7 mouse cellular contexts compared by ENCODE assay signal in genomic region chr3:7027845-7028244, GRCm38 (mm10).
DNase-seq lines count a peak whose midpoint lies in the region; ATAC-seq and TF ChIP-seq lines count a peak whose summit lies in the region.

No protein-coding gene starts in this region.

- TF ChIP-seq RAD21 in CH12.LX (IDR thresholded peaks at IDR 0.05; ENCODE audit: low read depth, low read length): peak; percentile 95

- dilution Hi-C loops in CH12.LX (cut with MboI; ENCODE audit: extremely low pct_ligation_motif_present, extremely low pct_unique_long_range_greater_than_20kb, low sequenced_read_pairs): no loop called here

- no peak overlapping the region for H3K4me2 ChIP-seq in CH12.LX (ENCODE audit: insufficient read depth, low read depth, poor library complexity, severe bottlenecking)
- no peak overlapping the region for H3K4me2 ChIP-seq in hindbrain, embryonic 14.5 days (replicated peaks)

- no peak for TF ChIP-seq EP300 in CH12.LX (IDR thresholded peaks at IDR 0.05; ENCODE audit: low read length)

- peak; percentile 83 for DNase-seq in CH12.LX (ENCODE audit: extremely low read depth)
- peak; percentile 8 for DNase-seq in Muller cell, postnatal 12 days (ENCODE audit: inconsistent ontology term)
- DNase-seq in embryo, embryonic 10.5 days (ENCODE audit: low spot score): peak; percentile 83
- DNase-seq in hindbrain, embryonic 14.5 days (ENCODE audit: low spot score): peak; percentile 86
- DNase-seq in layer of hippocampus, postnatal 36 days: peak; percentile 13
- DNase-seq in neural tube, embryonic 10.5 days (ENCODE audit: extremely low spot score, low spot score): peak; percentile 48
- no peak for DNase-seq in spleen, postnatal 4 days (ENCODE audit: low spot score in 2 of 2)

- H3K27ac ChIP-seq in CH12.LX (ENCODE audit: insufficient read depth, low read depth): no peak overlapping the region
- H3K27ac ChIP-seq in hindbrain, embryonic 14.5 days: no peak overlapping the region

- no peaks in the 10 kb centered on the region for H3K27me3 ChIP-seq in CH12.LX (replicated peaks)
- no peaks in the 10 kb centered on the region for H3K27me3 ChIP-seq in hindbrain, embryonic 14.5 days (ENCODE audit: control insufficient read depth, insufficient read depth, low read length)

- H3K9ac ChIP-seq in CH12.LX (ENCODE audit: insufficient read depth, low read depth): no peak overlapping the region
- H3K9ac ChIP-seq in hindbrain, embryonic 14.5 days: no peak overlapping the region

- H3K9me3 ChIP-seq in CH12.LX (replicated peaks; ENCODE audit: low read length): no peaks in the 10 kb centered on the region
- H3K9me3 ChIP-seq in hindbrain, embryonic 14.5 days (ENCODE audit: control insufficient read depth, low read length): no peaks in the 10 kb centered on the region

- in situ Hi-C loops in CH12.LX (cut with MboI; ENCODE audit: low pct_ligation_motif_present, low pct_unique_long_range_greater_than_20kb, low sequenced_read_pairs): no loop called here

- WGBS in hindbrain, embryonic 14.5 days: 20% methylated on average over 5 of the region's 5 CpGs

- TF ChIP-seq POLR2A in CH12.LX (IDR thresholded peaks at IDR 0.05; ENCODE audit: low read depth, low read length): no peak

- TF ChIP-seq CTCF in CH12.LX (conservative IDR thresholded peaks at IDR 0.05 in 1 of 2, IDR thresholded peaks at IDR 0.05 in 1 of 2; ENCODE audit: low read depth in 2 of 2, low read length in 2 of 2): peak; percentile 74 to 85

- peaks cover 0 to 5% of the 10 kb centered on the region in 2 experiments; a peak in 1 of 4 replicates for H3K4me1 ChIP-seq in CH12.LX (ENCODE audit: control insufficient read depth in 1 of 2, insufficient read depth in 2 of 2)
- no peaks in the 10 kb centered on the region for H3K4me1 ChIP-seq in hindbrain, embryonic 14.5 days (replicated peaks; ENCODE audit: control insufficient read depth, insufficient read depth, low read length)

- H3K4me3 ChIP-seq in CH12.LX (replicated peaks in 1 of 3; ENCODE audit: low read depth in 2 of 3, low read length in 2 of 3, poor library complexity in 1 of 3): no peak overlapping the region
- H3K4me3 ChIP-seq in hindbrain, embryonic 14.5 days (replicated peaks; ENCODE audit: low read length): no peak overlapping the region

- no peaks in the 10 kb centered on the region for H3K36me3 ChIP-seq in CH12.LX (replicated peaks in 1 of 2; ENCODE audit: control insufficient read depth in 1 of 2, insufficient read depth in 1 of 2, low read length in 1 of 2)
- H3K36me3 ChIP-seq in hindbrain, embryonic 14.5 days (replicated peaks; ENCODE audit: control insufficient read depth, insufficient read depth): no peaks in the 10 kb centered on the region

- peak; percentile 88; the same call in 1 of the 2 replicates for ATAC-seq in hindbrain, embryonic 14.5 days (ENCODE audit: low FRiP score)

- H3K79me2 ChIP-seq in CH12.LX (replicated peaks; ENCODE audit: control insufficient read depth, extremely low read depth, insufficient read depth, poor library complexity, severe bottlenecking): no peaks in the 10 kb centered on the region

TF ChIP-seq in CH12.LX, 34 proteins besides CTCF, POLR2A, EP300 and RAD21:
- no peak for TF ChIP-seq NRF1 (IDR thresholded peaks at IDR 0.05; ENCODE audit: low read depth, low read length)
- TF ChIP-seq SMC3 (IDR thresholded peaks at IDR 0.05; ENCODE audit: low read depth, low read length): peak; percentile 73
- TF ChIP-seq JUND (conservative IDR thresholded peaks at IDR 0.05; ENCODE audit: low read depth, low read length): 0 out of 2 replicates have a peak, but pooled peaks have one; percentile 15

Comparison
In these comparisons a context has a peak if more than half of its experiments do, and no peak if none do; other contexts are left out.
1. DNase-seq: peak in CH12.LX (single experiment), Muller cell, postnatal 12 days (single experiment), embryo, embryonic 10.5 days (single experiment), hindbrain, embryonic 14.5 days (single experiment), layer of hippocampus, postnatal 36 days (2 of 2) and neural tube, embryonic 10.5 days (single experiment); none in spleen, postnatal 4 days (0 of 2).